Mouse (Mus musculus) midbrain, embryonic 16.5 days (tissue): ENCODE measurements at regions not wholly inside any gene's neighbourhood (a gene's known extent, or its start where the extent isn't known, plus 50 kb on each side); places are given as distances from the start of the nearest gene placed in this dataset.
A peak's percentile ranks its signal among the peaks of the same experiment; 100 is the strongest.

Experiments used
- ATAC-seq: fragments of 200-750 bp; cut with Nextera tagmentation; 2 replicates; pipeline ENCODE4 v1.8.0; 2017; ENCODE audit warnings: moderate TSS enrichment
- H3K27ac ChIP-seq: fragments of 300-500 bp; sonication (generic); 2 replicates; pipeline ENCODE4 v1.5.1; 2014; ENCODE audit warnings: mild to moderate bottlenecking, low read length, mixed read lengths
- H3K27me3 ChIP-seq: fragments of 300-500 bp; sonication (generic); 2 replicates; pipeline ENCODE4 v1.6.1; 2014; ENCODE audit warnings: low read depth, low read length, mixed read lengths; ENCODE audit not compliant: control insufficient read depth, insufficient read depth
- H3K36me3 ChIP-seq: fragments of 300-500 bp; sonication (generic); 2 replicates; pipeline ENCODE4 v1.6.1; 2014; ENCODE audit warnings: mild to moderate bottlenecking, low read length, moderate library complexity, mixed read lengths; ENCODE audit not compliant: control insufficient read depth, insufficient read depth
- H3K4me1 ChIP-seq: fragments of 300-500 bp; sonication (generic); 2 replicates; pipeline ENCODE4 v1.6.1; 2014; ENCODE audit warnings: mild to moderate bottlenecking, low read length, mixed read lengths; ENCODE audit not compliant: control insufficient read depth, insufficient read depth
- H3K4me2 ChIP-seq: fragments of 300-500 bp; sonication (generic); 2 replicates; pipeline ENCODE4 v1.6.1; 2014; ENCODE audit warnings: mild to moderate bottlenecking, low read length, mixed read lengths
- H3K4me3 ChIP-seq: fragments of 300-500 bp; sonication (generic); 2 replicates; pipeline ENCODE4 v1.5.1; 2014; ENCODE audit warnings: low read depth, mild to moderate bottlenecking, low read length, moderate library complexity, mixed read lengths
- H3K9ac ChIP-seq: fragments of 300-500 bp; sonication (generic); 2 replicates; pipeline ENCODE4 v1.6.1; 2014; ENCODE audit warnings: low read depth, low read length, mixed read lengths
- H3K9me3 ChIP-seq: fragments of 300-500 bp; sonication (generic); replicated peaks from 2 replicates; pipeline ENCODE4 v1.6.1; 2014; ENCODE audit warnings: mild to moderate bottlenecking, low read length, mixed read lengths; ENCODE audit not compliant: control insufficient read depth, poor library complexity, severe bottlenecking
- WGBS: fragments of 180-500 bp; shearing (Covaris S2); extraction: QIAGEN DNeasy Blood & Tissue Kit; methylation state at CpG from one replicate; pipeline ENCODE4 v1.1.7; 2014; 5-methylcytosine and 5-hydroxymethylcytosine counted together

DNA sequence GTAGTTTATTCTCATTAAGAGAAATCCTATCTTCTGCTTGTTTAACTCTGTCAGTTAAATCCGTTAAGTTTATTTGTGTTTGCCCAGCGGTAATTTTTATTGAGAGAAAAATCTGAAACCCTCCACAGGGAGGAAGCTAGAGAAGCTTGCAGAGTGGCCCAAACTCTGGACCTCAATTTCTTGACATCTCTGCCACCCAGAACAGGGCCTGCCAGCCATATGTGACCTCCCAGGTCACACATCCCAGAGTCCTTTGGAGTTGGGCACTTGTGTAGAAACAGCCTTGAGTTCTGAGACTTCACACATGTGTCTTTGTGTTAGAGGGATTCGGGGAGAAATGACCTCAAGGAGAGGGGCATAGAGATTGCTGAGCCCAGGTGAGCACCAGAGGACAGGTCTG, 109.0 kb upstream of the Zfp618 start:
- Histone ChIP-seq H3K4me3 (no peak overlapping the region), H3K27me3 (no peaks in the 10 kb centered on the region), H3K9me3 (no peaks in the 10 kb centered on the region), H3K9ac (no peak overlapping the region), H3K4me2 (no peak overlapping the region), H3K36me3 (no peaks in the 10 kb centered on the region), H3K27ac (no peak overlapping the region), H3K4me1 (no peaks in the 10 kb centered on the region)
- WGBS = 66% methylated on average over 3 of the region's 3 CpGs
- ATAC-seq = no peak

DNA sequence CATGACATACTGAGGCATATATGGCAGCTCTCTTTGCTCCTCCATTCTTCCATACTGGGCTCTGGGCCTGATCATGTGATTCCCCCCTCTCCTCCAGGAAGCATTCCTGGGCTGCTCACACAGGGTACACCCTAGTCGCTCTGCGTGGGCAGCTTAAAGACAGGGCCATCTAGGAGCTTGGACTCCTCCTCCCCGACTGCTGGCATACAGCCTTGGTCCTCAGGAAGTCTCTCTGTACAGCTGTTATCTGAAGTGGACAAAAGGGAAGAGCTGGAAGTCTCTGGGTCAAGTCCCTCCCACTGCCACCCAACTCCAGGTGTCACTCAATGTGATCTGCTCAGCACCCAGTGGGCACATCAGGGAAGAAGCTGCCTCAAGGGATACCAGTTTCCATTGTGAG, 102.6 kb upstream of the Zfp618 start:
- Histone ChIP-seq H3K27me3 (no peaks in the 10 kb centered on the region), H3K4me1 (no peaks in the 10 kb centered on the region), H3K27ac (no peak overlapping the region), H3K36me3 (no peaks in the 10 kb centered on the region), H3K9me3 (no peaks in the 10 kb centered on the region), H3K9ac (no peak overlapping the region), H3K4me2 (no peak overlapping the region), H3K4me3 (no peak overlapping the region)
- no peak for ATAC-seq
- 86% methylated on average over 3 of the region's 3 CpGs for WGBS

DNA sequence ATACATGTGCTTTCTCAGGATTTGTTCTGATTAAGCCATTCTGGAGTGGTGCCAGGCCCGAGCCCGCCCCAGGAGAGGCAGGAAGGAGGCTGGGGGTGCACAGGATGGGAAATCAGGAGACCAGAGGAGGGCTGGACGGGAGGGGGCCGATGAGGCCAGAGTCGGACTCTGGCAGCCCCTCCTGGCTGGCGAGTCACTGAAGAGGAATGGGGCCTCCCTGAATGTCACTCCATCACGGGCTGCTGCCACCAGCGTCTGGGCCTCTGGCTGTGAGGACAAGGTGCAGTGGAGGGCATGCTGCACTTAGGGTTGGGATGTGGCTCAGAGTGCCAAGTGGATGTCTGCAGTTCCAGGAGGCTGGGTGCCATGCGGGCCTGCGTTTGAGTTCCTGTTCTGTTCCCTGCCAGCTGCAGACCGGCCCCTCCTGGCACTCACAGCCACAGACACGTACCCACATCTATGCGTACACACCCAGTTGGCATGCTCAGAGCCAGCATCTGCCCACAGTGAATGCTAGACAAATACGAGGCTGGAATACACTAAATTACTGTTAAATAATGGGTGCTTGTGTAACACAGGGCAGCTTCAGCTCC, 94.9 kb upstream of the Zfp618 start:
- no peaks in the 10 kb centered on the region for H3K9me3 ChIP-seq
- 47% methylated on average over 14 of the region's 14 CpGs for WGBS
- no peaks in the 10 kb centered on the region for H3K4me1 ChIP-seq
- peak; percentile 65 for ATAC-seq
- H3K4me3 ChIP-seq = no peak overlapping the region
- no peak overlapping the region for H3K4me2 ChIP-seq
- no peak overlapping the region for H3K27ac ChIP-seq
- H3K9ac ChIP-seq = no peak overlapping the region
- no peaks in the 10 kb centered on the region for H3K36me3 ChIP-seq
- no peaks in the 10 kb centered on the region for H3K27me3 ChIP-seq

DNA sequence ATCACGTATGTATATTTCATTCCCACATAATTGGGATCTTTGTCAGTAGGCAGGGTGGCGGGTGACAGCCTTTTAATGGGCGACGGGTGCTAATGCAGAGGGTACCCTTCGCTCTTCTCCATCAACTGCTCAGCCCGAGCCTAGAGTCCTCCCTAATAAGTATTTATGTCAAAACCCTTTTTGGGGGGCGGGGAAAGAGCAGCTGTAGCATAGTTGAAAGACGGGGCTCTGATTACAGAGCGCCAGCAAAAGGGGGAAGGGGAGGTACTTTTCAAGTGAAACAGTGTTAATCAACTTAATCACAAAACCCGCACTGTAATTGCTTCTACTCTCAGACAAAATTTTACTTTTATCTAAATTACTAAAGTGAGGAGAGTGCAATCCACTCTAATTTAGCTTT, 92.8 kb upstream of the Zfp618 start:
- 79% methylated on average over 10 of the region's 10 CpGs for WGBS
- Histone ChIP-seq H3K4me3 (no peak overlapping the region), H3K27me3 (no peaks in the 10 kb centered on the region), H3K4me1 (no peaks in the 10 kb centered on the region), H3K36me3 (no peaks in the 10 kb centered on the region), H3K9me3 (no peaks in the 10 kb centered on the region), H3K4me2 (no peak overlapping the region), H3K9ac (no peak overlapping the region), H3K27ac (no peak overlapping the region)
- peak; percentile 49; the same call in 1 of the 2 replicates for ATAC-seq

DNA sequence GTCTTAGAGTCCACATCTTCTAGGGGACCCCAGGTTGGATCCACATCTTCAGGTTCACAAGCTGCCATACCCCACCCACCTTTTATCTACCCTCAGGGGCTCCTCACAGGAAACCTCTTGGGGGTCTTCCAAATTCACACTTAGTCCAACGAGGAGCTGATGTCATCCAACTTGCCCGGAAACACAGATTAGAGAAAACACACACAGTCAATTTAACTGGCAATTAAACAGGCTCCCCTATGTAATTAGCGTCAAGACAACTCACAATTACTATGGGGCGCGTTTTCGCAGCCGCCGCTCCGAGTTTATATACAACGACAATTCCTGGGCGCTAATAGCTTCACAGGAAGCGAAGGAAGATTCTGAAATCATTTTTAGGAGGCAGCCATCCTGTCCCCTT, 91.4 kb upstream of the Zfp618 start:
- Histone ChIP-seq H3K4me3 (no peak overlapping the region), H3K4me1 (no peaks in the 10 kb centered on the region), H3K9ac (no peak overlapping the region), H3K27ac (no peak overlapping the region), H3K36me3 (no peaks in the 10 kb centered on the region), H3K27me3 (no peaks in the 10 kb centered on the region), H3K9me3 (no peaks in the 10 kb centered on the region), H3K4me2 (no peak overlapping the region)
- no peak for ATAC-seq
- 86% methylated on average over 12 of the region's 12 CpGs for WGBS

DNA sequence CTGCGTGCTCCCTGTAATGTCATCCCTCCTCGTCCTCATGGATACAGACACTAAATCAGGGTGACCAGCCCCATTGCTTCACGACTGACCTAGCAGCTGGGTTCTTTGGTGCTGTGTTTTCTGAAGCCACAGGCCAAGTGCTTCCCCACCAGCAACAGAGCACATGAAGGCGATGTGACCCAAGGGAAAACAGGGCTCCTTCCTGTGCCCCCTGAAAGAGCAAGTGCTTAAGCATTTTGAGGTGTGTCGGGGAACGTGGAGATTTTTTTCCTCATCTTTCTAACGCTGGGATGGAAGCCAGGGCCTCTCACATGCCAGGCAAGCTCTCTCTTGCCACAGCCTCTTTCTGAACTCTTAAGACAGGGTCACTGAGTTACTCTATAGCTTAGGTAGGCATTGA, 87.3 kb upstream of the Zfp618 start:
- H3K9me3 ChIP-seq = no peaks in the 10 kb centered on the region
- H3K36me3 ChIP-seq = no peaks in the 10 kb centered on the region
- no peak overlapping the region for H3K9ac ChIP-seq
- WGBS = 83% methylated on average over 7 of the region's 7 CpGs
- no peak overlapping the region for H3K4me2 ChIP-seq
- no peaks in the 10 kb centered on the region for H3K27me3 ChIP-seq
- H3K4me1 ChIP-seq = no peaks in the 10 kb centered on the region
- H3K4me3 ChIP-seq = no peak overlapping the region
- no peak for ATAC-seq
- no peak overlapping the region for H3K27ac ChIP-seq

DNA sequence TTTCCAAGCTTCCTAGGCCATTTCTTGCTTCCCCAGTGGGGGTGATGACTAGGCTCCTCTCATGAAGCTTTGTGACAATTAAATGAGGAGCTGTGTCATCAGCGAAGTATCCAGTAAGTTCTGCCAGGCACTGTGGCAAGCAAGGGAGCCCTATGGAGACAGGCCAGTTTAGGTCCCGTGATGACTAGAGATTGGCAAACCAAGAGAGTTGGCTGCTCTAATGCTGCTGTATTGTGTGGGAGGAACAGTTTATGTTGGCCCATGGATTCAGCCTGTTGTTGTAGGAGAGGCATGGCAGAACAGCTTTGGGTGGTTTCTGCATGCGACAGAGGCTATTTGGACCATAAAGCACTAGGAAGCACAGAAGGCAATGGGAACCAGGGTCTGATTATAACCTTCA, 86.4 kb upstream of the Zfp618 start:
- no peaks in the 10 kb centered on the region for H3K36me3 ChIP-seq
- ATAC-seq = no peak
- H3K4me3 ChIP-seq = no peak overlapping the region
- H3K27ac ChIP-seq = no peak overlapping the region
- 91% methylated on average over 3 of the region's 3 CpGs for WGBS
- no peaks in the 10 kb centered on the region for H3K9me3 ChIP-seq
- no peak overlapping the region for H3K4me2 ChIP-seq
- H3K27me3 ChIP-seq = no peaks in the 10 kb centered on the region
- no peaks in the 10 kb centered on the region for H3K4me1 ChIP-seq
- H3K9ac ChIP-seq = no peak overlapping the region

DNA sequence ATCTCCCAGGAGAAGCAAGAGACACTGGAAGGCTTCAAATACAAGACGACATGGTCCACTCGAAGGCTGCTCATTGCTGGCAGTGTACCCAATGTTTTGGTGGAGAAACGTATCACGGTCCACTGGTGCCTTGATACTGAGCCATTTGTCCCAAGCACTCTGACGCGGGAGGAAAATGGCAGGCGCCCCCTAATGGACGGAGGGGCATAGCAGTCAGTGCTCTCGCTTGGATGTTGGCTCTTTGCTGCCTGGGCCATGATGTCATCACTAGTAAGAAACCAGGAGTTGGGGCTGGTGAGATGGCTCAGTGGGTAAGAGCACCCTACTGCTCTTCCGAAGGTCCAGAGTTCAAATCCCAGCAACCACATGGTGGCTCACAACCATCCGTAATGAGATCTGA, 83.5 kb upstream of the Zfp618 start:
- Histone ChIP-seq H3K9ac (no peak overlapping the region), H3K27me3 (no peaks in the 10 kb centered on the region), H3K36me3 (no peaks in the 10 kb centered on the region), H3K9me3 (no peaks in the 10 kb centered on the region), H3K4me1 (no peaks in the 10 kb centered on the region), H3K4me3 (no peak overlapping the region), H3K27ac (no peak overlapping the region), H3K4me2 (no peak overlapping the region)
- ATAC-seq = no peak
- WGBS = 80% methylated on average over 10 of the region's 11 CpGs

DNA sequence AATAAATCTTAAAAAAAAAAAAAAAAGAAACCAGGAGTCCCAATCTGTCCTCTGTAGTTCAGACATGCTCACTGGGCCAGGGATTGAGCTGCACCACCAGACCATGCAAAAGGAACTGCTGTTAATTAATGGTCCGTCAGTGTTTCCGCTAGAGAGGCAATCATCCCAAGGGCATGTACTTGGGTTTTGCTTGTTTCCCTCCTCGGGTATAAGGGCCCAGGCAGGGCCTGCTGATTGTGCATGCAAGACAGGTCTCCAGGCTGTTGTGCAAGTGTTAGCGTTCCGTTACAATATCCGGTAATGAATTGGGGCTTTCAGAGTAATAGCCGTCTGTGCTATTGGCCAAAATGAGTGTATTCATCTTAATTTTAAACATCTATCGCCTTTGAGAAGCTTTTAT, 83.1 kb upstream of the Zfp618 start:
- H3K4me3 ChIP-seq = no peak overlapping the region
- no peak for ATAC-seq
- WGBS = 72% methylated on average over 8 of the region's 8 CpGs
- no peak overlapping the region for H3K9ac ChIP-seq
- no peak overlapping the region for H3K27ac ChIP-seq
- no peak overlapping the region for H3K4me2 ChIP-seq
- no peaks in the 10 kb centered on the region for H3K36me3 ChIP-seq
- H3K27me3 ChIP-seq = no peaks in the 10 kb centered on the region
- no peaks in the 10 kb centered on the region for H3K9me3 ChIP-seq
- no peaks in the 10 kb centered on the region for H3K4me1 ChIP-seq
